Mouse (Mus musculus): ENCODE data around the gene Mul1. TPM values are rescaled to one million over a fixed set of nuclear protein-coding genes. Genes with fewer than 3 reads are reported as not detected.
"Not testable (repeated sequence)": the region's sequence is repeated elsewhere in the genome, so short reads cannot be mapped to it uniquely, and the experiment has no call there.

Mul1 gene
- polyA plus RNA-seq, 1 experiment, result 28.2 TPM

GRCm38 (mm10) chr4:138411504-138412121 is 22.9 kb upstream of the Mul1 start:
- H3K27ac ChIP-seq (ENCODE audit: insufficient read depth, low read length), result no peak overlapping the region
- H3K4me1 ChIP-seq (ENCODE audit: control insufficient read depth, insufficient read depth, low read length), result peaks cover 14% of the 10 kb centered on the region
- TF ChIP-seq CTCF (IDR thresholded peaks at IDR 0.05; ENCODE audit: extremely low read depth, insufficient read depth, low read length), result no peak
- TF ChIP-seq POLR2A (IDR thresholded peaks at IDR 0.05; ENCODE audit: extremely low read depth, insufficient read depth, low read length), result no peak
- no peak overlapping the region for H3K4me3 ChIP-seq (ENCODE audit: insufficient read depth, low read length)

GRCm38 (mm10) chr4:138414725-138415124 is 19.7 kb upstream of the Mul1 start:
- Histone ChIP-seq H3K4me1 (ENCODE audit: control insufficient read depth, insufficient read depth, low read length) (peaks cover 22% of the 10 kb centered on the region), H3K4me3 (ENCODE audit: insufficient read depth, low read length) (no peak overlapping the region), H3K27ac (ENCODE audit: insufficient read depth, low read length) (no peak overlapping the region)
- TF ChIP-seq POLR2A (IDR thresholded peaks at IDR 0.05; ENCODE audit: extremely low read depth, insufficient read depth, low read length) (peak; percentile 47; the same call in 1 of the 2 replicates), CTCF (IDR thresholded peaks at IDR 0.05; ENCODE audit: extremely low read depth, insufficient read depth, low read length) (no peak)

GRCm38 (mm10) chr4:138415991-138416390 is 18.5 kb upstream of the Mul1 start:
- peaks cover 22% of the 10 kb centered on the region for H3K4me1 ChIP-seq (ENCODE audit: control insufficient read depth, insufficient read depth, low read length)
- TF ChIP-seq POLR2A (IDR thresholded peaks at IDR 0.05; ENCODE audit: extremely low read depth, insufficient read depth, low read length), result no peak
- no peak for TF ChIP-seq CTCF (IDR thresholded peaks at IDR 0.05; ENCODE audit: extremely low read depth, insufficient read depth, low read length)
- H3K27ac ChIP-seq (ENCODE audit: insufficient read depth, low read length), result no peak overlapping the region
- H3K4me3 ChIP-seq (ENCODE audit: insufficient read depth, low read length), result no peak overlapping the region

GRCm38 (mm10) chr4:138416414-138416813 is 18.1 kb upstream of the Mul1 start:
- peak; percentile 11; the same call in 1 of the 2 replicates for TF ChIP-seq CTCF (IDR thresholded peaks at IDR 0.05; ENCODE audit: extremely low read depth, insufficient read depth, low read length)
- TF ChIP-seq POLR2A (IDR thresholded peaks at IDR 0.05; ENCODE audit: extremely low read depth, insufficient read depth, low read length), result no peak
- Histone ChIP-seq H3K4me3 (ENCODE audit: insufficient read depth, low read length) (no peak overlapping the region), H3K4me1 (ENCODE audit: control insufficient read depth, insufficient read depth, low read length) (peaks cover 20% of the 10 kb centered on the region), H3K27ac (ENCODE audit: insufficient read depth, low read length) (no peak overlapping the region)

GRCm38 (mm10) chr4:138417882-138418281 is 16.6 kb upstream of the Mul1 start:
- no peak overlapping the region for H3K4me3 ChIP-seq (ENCODE audit: insufficient read depth, low read length)
- no peak overlapping the region for H3K27ac ChIP-seq (ENCODE audit: insufficient read depth, low read length)
- no peak for TF ChIP-seq CTCF (IDR thresholded peaks at IDR 0.05; ENCODE audit: extremely low read depth, insufficient read depth, low read length)
- peaks cover 19% of the 10 kb centered on the region for H3K4me1 ChIP-seq (ENCODE audit: control insufficient read depth, insufficient read depth, low read length)

GRCm38 (mm10) chr4:138418340-138418957 is 16.0 kb upstream of the Mul1 start:
- H3K27ac ChIP-seq (ENCODE audit: insufficient read depth, low read length), result no peak overlapping the region
- TF ChIP-seq POLR2A (IDR thresholded peaks at IDR 0.05; ENCODE audit: extremely low read depth, insufficient read depth, low read length) (no peak), CTCF (IDR thresholded peaks at IDR 0.05; ENCODE audit: extremely low read depth, insufficient read depth, low read length) (no peak)
- peaks cover 19% of the 10 kb centered on the region for H3K4me1 ChIP-seq (ENCODE audit: control insufficient read depth, insufficient read depth, low read length)
- no peak overlapping the region for H3K4me3 ChIP-seq (ENCODE audit: insufficient read depth, low read length)

GRCm38 (mm10) chr4:138425028-138425427 is 9.4 kb upstream of the Mul1 start:
- Histone ChIP-seq H3K4me3 (ENCODE audit: insufficient read depth, low read length) (no peak overlapping the region), H3K27ac (ENCODE audit: insufficient read depth, low read length) (no peak overlapping the region), H3K4me1 (ENCODE audit: control insufficient read depth, insufficient read depth, low read length) (no peaks in the 10 kb centered on the region)
- no peak for TF ChIP-seq POLR2A (IDR thresholded peaks at IDR 0.05; ENCODE audit: extremely low read depth, insufficient read depth, low read length)
- TF ChIP-seq CTCF (IDR thresholded peaks at IDR 0.05; ENCODE audit: extremely low read depth, insufficient read depth, low read length), result no peak

- H3K27ac ChIP-seq (ENCODE audit: insufficient read depth, low read length); H3K4me3 ChIP-seq (ENCODE audit: insufficient read depth, low read length); H3K4me1 ChIP-seq (ENCODE audit: control insufficient read depth, insufficient read depth, low read length): not testable (repeated sequence)
These were observed 8.9 kb upstream of the Mul1 start for GRCm38 (mm10) chr4:138425604-138426003.

- peak; percentile 98 for TF ChIP-seq CTCF (IDR thresholded peaks at IDR 0.05; ENCODE audit: extremely low read depth, insufficient read depth, low read length)
- TF ChIP-seq POLR2A (IDR thresholded peaks at IDR 0.05; ENCODE audit: extremely low read depth, insufficient read depth, low read length), result no peak
- Histone ChIP-seq H3K27ac (ENCODE audit: insufficient read depth, low read length) (no peak overlapping the region), H3K4me1 (ENCODE audit: control insufficient read depth, insufficient read depth, low read length) (no peaks in the 10 kb centered on the region), H3K4me3 (ENCODE audit: insufficient read depth, low read length) (peak overlapping the region; percentile 6; the same call in 1 of the 2 replicates)
These were observed 7.4 kb upstream of the Mul1 start for GRCm38 (mm10) chr4:138426778-138427705.
